Comparison of ENCODE assay signal across 21 mouse cellular contexts in genomic region chr9:53208283-53208682, GRCm38 (mm10). TPM values are rescaled to one million over a fixed set of nuclear protein-coding genes. Genes with fewer than 3 reads are reported as not detected.
DNase-seq lines count a peak whose midpoint lies in the region; ATAC-seq and TF ChIP-seq lines count a peak whose summit lies in the region.
"Had no signal": no experiment of that assay in that cellular context is flagged by ENCODE, and none has a peak within 500 bp of the region (broad histone marks: within the 10 kb centered on the region; RNA-seq: fewer than 3 reads in every experiment).

No protein-coding gene starts in this region.

- no peak overlapping the region for H3K4me3 ChIP-seq in gastrocnemius, adult 2 months
- H3K4me3 ChIP-seq in kidney, embryonic 15.5 days (replicated peaks), result no peak overlapping the region
- H3K4me3 ChIP-seq: embryonic facial prominence, embryonic 12.5 days; embryonic facial prominence, embryonic 15.5 days; erythroblast, embryonic 14.5 days; forebrain, embryonic 10.5 days; forebrain, embryonic 12.5 days had no signal

- H3K27me3 ChIP-seq in kidney, embryonic 15.5 days, result no peaks in the 10 kb centered on the region
- H3K27me3 ChIP-seq: embryonic facial prominence, embryonic 12.5 days; embryonic facial prominence, embryonic 15.5 days; forebrain, embryonic 12.5 days had no signal

- H3K4me1 ChIP-seq in kidney, embryonic 15.5 days, result no peaks in the 10 kb centered on the region
- H3K4me1 ChIP-seq: embryonic facial prominence, embryonic 12.5 days; embryonic facial prominence, embryonic 15.5 days; forebrain, embryonic 10.5 days; forebrain, embryonic 12.5 days had no signal

- no peak for TF ChIP-seq CTCF in gastrocnemius, adult 2 months (IDR thresholded peaks at IDR 0.05)

- no peak overlapping the region for H3K4me2 ChIP-seq in kidney, embryonic 15.5 days
- H3K4me2 ChIP-seq: embryonic facial prominence, embryonic 12.5 days; embryonic facial prominence, embryonic 15.5 days; forebrain, embryonic 12.5 days had no signal

- H3K9ac ChIP-seq in kidney, embryonic 15.5 days, result no peak overlapping the region
- H3K9ac ChIP-seq: embryonic facial prominence, embryonic 12.5 days; embryonic facial prominence, embryonic 15.5 days; forebrain, embryonic 12.5 days had no signal

- peak overlapping the region; percentile 24; the same call in 1 of the 2 replicates for H3K27ac ChIP-seq in gastrocnemius, adult 2 months
- no peak overlapping the region for H3K27ac ChIP-seq in kidney, embryonic 15.5 days
- H3K27ac ChIP-seq: embryonic facial prominence, embryonic 12.5 days; embryonic facial prominence, embryonic 15.5 days; forebrain, embryonic 10.5 days; forebrain, embryonic 12.5 days had no signal

- intact Hi-C loops in gastrocnemius, adult 2 months (cut with DNase I), result no loop called here
- intact Hi-C loops in gastrocnemius, postnatal 14 days (cut with DNase I; ENCODE audit: low total_unique reads), result no loop called here

- H3K36me3 ChIP-seq in kidney, embryonic 15.5 days, result peaks cover 18% of the 10 kb centered on the region

- H3K9me3 ChIP-seq in kidney, embryonic 15.5 days (replicated peaks), result no peaks in the 10 kb centered on the region
- H3K9me3 ChIP-seq: embryonic facial prominence, embryonic 12.5 days; embryonic facial prominence, embryonic 15.5 days; forebrain, embryonic 10.5 days; forebrain, embryonic 12.5 days had no signal

- no peak for DNase-seq in gastrocnemius, adult 2 months
- DNase-seq in gastrocnemius, postnatal 14 days, result no peak
- no peak for DNase-seq in kidney, postnatal 10 days
- DNase-seq: adrenal gland, adult 2 months; adrenal gland, postnatal 10 days; adrenal gland, postnatal 25 days; cerebellum, adult 11 months; cerebellum, adult 18-20 months; cerebellum, adult 8-10 months; cerebellum, adult 9-11 months; cerebellum, postnatal 14 days; cerebellum, postnatal 36 days; embryo, embryonic 11 days had no signal

- peak; percentile 58; the same call in 1 of the 2 replicates for ATAC-seq in kidney, embryonic 15.5 days (replicated peaks; ENCODE audit: low FRiP score)
- ATAC-seq: forebrain, embryonic 14.5 days; forebrain, embryonic 16.5 days had no signal

- 44% methylated on average over 4 of the region's 4 CpGs for WGBS in kidney, embryonic 15.5 days

RNA-seq across cellular contexts. Expression of gene Ddx10, which starts 39.6 kb away (rescaled TPM):
- 10 to 100 TPM in 1 of 2 experiments, 1 to 10 TPM in 1; 9.9 to 10.7 TPM for total RNA-seq in gastrocnemius, adult 2 months (2021)
- 1 to 10 TPM; 8.2 to 9.7 TPM for total RNA-seq in gastrocnemius, postnatal 14 days (2021)
- 30.9 and 31.4 TPM in 2 replicates for polyA plus RNA-seq in kidney, embryonic 15.5 days (2015; fragmentation: Nextera tagmentation; extraction: Ambion mirVana)
